Mouse (Mus musculus) kidney, adult 2 months (tissue): ENCODE measurements around the gene Col27a1. TPM values are rescaled to one million over a fixed set of nuclear protein-coding genes. Genes with fewer than 3 reads are reported as not detected.

Experiments used
- DNase-seq: peaks from one replicate; pipeline ENCODE4 v3.0.0; 2021
- H3K27ac ChIP-seq: fragments of 200-500 bp; 2 replicates; pipeline ENCODE4 v1.5.1; 2012; ENCODE audit warnings: low read depth, low read length, control low read depth, inconsistent platforms; ENCODE audit not compliant: insufficient read depth
- H3K27me3 ChIP-seq: fragments of 200-500 bp; replicated peaks from 2 replicates; pipeline ENCODE4 v1.6.1; 2012; ENCODE audit warnings: mild to moderate bottlenecking, moderate library complexity, low read length, inconsistent platforms; ENCODE audit not compliant: control insufficient read depth, insufficient read depth
- H3K36me3 ChIP-seq: fragments of 200-500 bp; 2 replicates; pipeline ENCODE4 v1.6.1; 2012; ENCODE audit warnings: mild to moderate bottlenecking, moderate library complexity, low read length, inconsistent platforms; ENCODE audit not compliant: control insufficient read depth, insufficient read depth
- H3K4me1 ChIP-seq: fragments of 200-500 bp; 2 replicates; pipeline ENCODE4 v1.6.1; 2011; ENCODE audit warnings: low read length; ENCODE audit not compliant: control insufficient read depth, insufficient read depth
- H3K4me3 ChIP-seq: fragments of 200-500 bp; 2 replicates; pipeline ENCODE4 v1.5.1; 2011; ENCODE audit warnings: mild to moderate bottlenecking, low read depth, low read length, control low read depth; ENCODE audit not compliant: insufficient read depth
- CTCF ChIP-seq: fragments of 200-500 bp; conservative IDR thresholded peaks from 2 replicates; pipeline ENCODE4 v1.5.1; 2011; ENCODE audit warnings: low read depth, mild to moderate bottlenecking, control low read depth, low read length, moderate library complexity, mixed read lengths; ENCODE audit not compliant: insufficient read depth, insufficient read length
- POLR2A ChIP-seq: fragments of 200-500 bp; IDR thresholded peaks from one replicate; pipeline ENCODE4 v1.6.1; 2011; ENCODE audit warnings: low read depth, low read length, control low read depth
- WGBS: fragments of 180-500 bp; shearing (Covaris S2); methylation state at CpG from one replicate; pipeline ENCODE4 v1.1.7; 2018; 5-methylcytosine and 5-hydroxymethylcytosine counted together
- polyA plus RNA-seq: library from polyadenylated mRNA; depleted of rRNA; stranded (reverse); fragments of >200 nt; gene quantifications from 2 replicates; pipeline ENCODE4 v1.2.3, GENCODE M21; 2012

The Col27a1 gene
- polyA plus RNA-seq, 1 experiment: 23.1 TPM

DNA sequence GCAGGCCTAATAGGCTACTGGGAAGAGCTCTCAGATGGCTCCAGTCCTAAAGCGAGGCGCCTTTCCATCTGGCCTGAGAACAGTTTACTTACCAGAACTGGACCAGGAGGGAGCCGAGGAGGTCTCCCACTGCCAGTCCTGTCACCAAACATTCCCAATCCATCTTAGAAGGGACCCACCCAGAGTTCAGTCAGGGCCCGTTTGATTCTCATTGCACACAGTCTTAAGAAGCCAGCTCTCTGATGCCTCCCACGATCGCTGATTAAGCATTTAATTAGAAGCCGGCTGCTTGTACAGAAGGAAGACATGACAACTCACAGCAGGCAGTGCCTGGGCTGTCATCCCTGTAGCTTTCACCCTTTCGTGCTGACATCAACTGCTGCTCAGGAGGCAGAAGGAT, 61.4 kb downstream of the Col27a1 start:
- Histone ChIP-seq H3K36me3 (no peaks in the 10 kb centered on the region), H3K27ac (no peak overlapping the region), H3K27me3 (no peaks in the 10 kb centered on the region), H3K4me1 (no peaks in the 10 kb centered on the region), H3K4me3 (no peak overlapping the region)
- DNase-seq: no peak
- 75% methylated on average over 8 of the region's 8 CpGs for WGBS
- no peak for TF ChIP-seq CTCF

- TF ChIP-seq CTCF (no peak), POLR2A (no peak)
- DNase-seq: no peak
- Histone ChIP-seq H3K27ac (no peak overlapping the region), H3K36me3 (no peaks in the 10 kb centered on the region), H3K4me3 (no peak overlapping the region), H3K4me1 (no peaks in the 10 kb centered on the region), H3K27me3 (no peaks in the 10 kb centered on the region)
- 70% methylated on average over 1 of the region's 1 CpGs for WGBS
Measured at GRCm38 (mm10) chr4:63276571-63276970, 62.8 kb downstream of the Col27a1 start.

GRCm38 (mm10) chr4:63278821-63279220, 65.0 kb downstream of the Col27a1 start:
- DNase-seq: peak; percentile 58
- H3K4me1 ChIP-seq: no peaks in the 10 kb centered on the region
- TF ChIP-seq CTCF: no peak
- no peak for TF ChIP-seq POLR2A
- no peaks in the 10 kb centered on the region for H3K27me3 ChIP-seq
- H3K27ac ChIP-seq: no peak overlapping the region
- H3K4me3 ChIP-seq: no peak overlapping the region
- 72% methylated on average over 7 of the region's 7 CpGs for WGBS
- H3K36me3 ChIP-seq: no peaks in the 10 kb centered on the region

- Histone ChIP-seq H3K36me3 (no peaks in the 10 kb centered on the region), H3K27me3 (no peaks in the 10 kb centered on the region), H3K4me3 (no peak overlapping the region), H3K4me1 (no peaks in the 10 kb centered on the region), H3K27ac (no peak overlapping the region)
- 79% methylated on average over 6 of the region's 6 CpGs for WGBS
- DNase-seq: peak; percentile 23
- no peak for TF ChIP-seq POLR2A
- TF ChIP-seq CTCF: no peak
Measured at GRCm38 (mm10) chr4:63281694-63282093, 67.9 kb downstream of the Col27a1 start.

- 85% methylated on average over 5 of the region's 5 CpGs for WGBS
- no peaks in the 10 kb centered on the region for H3K36me3 ChIP-seq
- no peaks in the 10 kb centered on the region for H3K27me3 ChIP-seq
- no peak for TF ChIP-seq CTCF
- no peak for TF ChIP-seq POLR2A
- DNase-seq: no peak
- H3K4me1 ChIP-seq: no peaks in the 10 kb centered on the region
- no peak overlapping the region for H3K4me3 ChIP-seq
- H3K27ac ChIP-seq: no peak overlapping the region
Measured at GRCm38 (mm10) chr4:63283319-63283718, 69.5 kb downstream of the Col27a1 start.

DNA sequence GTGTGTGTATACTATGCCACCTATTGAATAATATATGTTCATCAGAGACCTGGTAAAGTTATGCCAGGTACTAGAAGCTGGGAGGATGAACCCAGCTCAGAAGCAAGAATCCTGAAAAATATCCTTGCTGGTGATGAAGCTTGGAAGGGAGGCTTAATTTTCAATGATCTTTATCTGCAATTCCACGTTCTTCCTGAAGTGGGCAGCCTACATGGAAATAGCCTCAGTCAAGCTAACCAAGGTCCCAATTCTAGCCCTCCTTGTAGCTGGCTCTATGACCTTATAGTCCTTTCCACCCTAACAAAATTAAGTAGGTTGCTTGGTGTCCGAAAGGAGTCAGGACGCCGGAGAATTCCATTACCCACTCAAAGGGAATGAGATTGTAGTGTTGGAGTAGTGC, 72.2 kb downstream of the Col27a1 start:
- H3K4me3 ChIP-seq: no peak overlapping the region
- no peak overlapping the region for H3K27ac ChIP-seq
- 91% methylated on average over 4 of the region's 4 CpGs for WGBS
- H3K4me1 ChIP-seq: no peaks in the 10 kb centered on the region
- H3K27me3 ChIP-seq: no peaks in the 10 kb centered on the region
- no peak for DNase-seq
- no peaks in the 10 kb centered on the region for H3K36me3 ChIP-seq
- TF ChIP-seq POLR2A (no peak), CTCF (0 out of 2 replicates have a peak, but pooled peaks have one; percentile 10)

DNA sequence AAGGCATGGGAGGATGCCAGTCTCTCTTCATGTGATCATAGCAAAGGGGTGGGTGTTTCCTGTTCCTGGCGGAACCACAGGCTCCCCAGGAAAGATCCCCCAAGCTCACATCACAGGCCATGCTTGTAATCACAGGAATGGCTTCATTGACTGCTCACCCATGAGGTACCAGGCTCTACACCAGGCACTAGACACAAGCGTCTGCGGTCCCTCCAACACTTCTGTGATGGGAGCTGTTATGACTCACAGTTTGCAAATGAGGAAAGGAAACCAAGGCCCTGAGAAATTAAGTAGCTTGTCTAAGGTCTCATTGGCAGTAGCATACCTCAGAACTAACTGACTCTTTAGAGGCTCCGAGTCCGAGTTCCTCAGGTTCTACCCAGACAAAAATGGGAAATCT, 74.7 kb downstream of the Col27a1 start:
- no peaks in the 10 kb centered on the region for H3K4me1 ChIP-seq
- H3K27ac ChIP-seq: no peak overlapping the region
- H3K27me3 ChIP-seq: no peaks in the 10 kb centered on the region
- no peaks in the 10 kb centered on the region for H3K36me3 ChIP-seq
- no peak overlapping the region for H3K4me3 ChIP-seq
- no peak for DNase-seq
- WGBS: 86% methylated on average over 5 of the region's 5 CpGs
- TF ChIP-seq CTCF: no peak
- TF ChIP-seq POLR2A: no peak

GRCm38 (mm10) chr4:63290081-63290480, 76.3 kb downstream of the Col27a1 start:
- DNase-seq: no peak
- Histone ChIP-seq H3K36me3 (no peaks in the 10 kb centered on the region), H3K27me3 (no peaks in the 10 kb centered on the region), H3K4me3 (no peak overlapping the region), H3K27ac (no peak overlapping the region), H3K4me1 (no peaks in the 10 kb centered on the region)
- 62% methylated on average over 2 of the region's 2 CpGs for WGBS
- TF ChIP-seq POLR2A (no peak), CTCF (no peak)
